Mouse (Mus musculus): ENCODE measurements around the gene Cst8.

DNA sequence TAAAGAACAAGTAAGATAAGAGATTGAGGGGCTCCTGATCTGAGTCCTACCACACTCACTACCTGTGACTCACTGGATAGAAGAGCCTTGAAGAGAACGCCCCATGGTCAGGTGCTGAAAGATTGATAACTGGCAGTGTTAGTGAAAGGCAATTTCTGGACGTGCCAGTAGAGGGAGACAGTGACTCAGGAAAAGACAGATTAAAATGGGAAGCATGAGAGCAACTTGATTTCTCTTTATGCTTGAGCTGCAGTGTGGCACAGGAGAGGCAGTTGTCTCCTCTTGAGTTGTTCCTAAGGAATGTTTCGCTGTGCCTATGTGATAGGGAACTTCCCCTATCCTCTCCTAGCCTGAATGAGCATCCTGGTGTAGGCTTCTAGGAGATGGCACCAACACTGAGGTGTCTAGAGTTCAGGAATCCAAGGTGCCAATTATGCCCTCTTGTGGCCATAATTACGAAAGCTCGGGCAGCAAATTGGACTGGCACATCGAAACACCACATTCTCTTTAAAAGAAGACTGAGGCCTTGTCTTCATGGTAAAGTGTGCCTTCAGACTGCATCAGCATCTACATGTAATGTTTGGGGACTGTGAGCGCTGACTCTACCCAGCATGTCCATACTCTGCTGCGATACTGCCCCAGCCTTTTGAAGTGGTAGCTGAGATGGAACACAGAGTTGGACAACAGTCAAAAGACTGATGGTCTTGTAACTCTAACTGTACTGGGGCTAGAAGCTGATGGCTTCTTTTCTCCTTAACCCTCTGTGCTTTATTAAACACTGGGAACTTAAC, 52.7 kb downstream of the Cst8 start:
- TF ChIP-seq EP300 (IDR thresholded peaks at IDR 0.05; ENCODE audit: low read depth), result no peak
- TF ChIP-seq CTCF (IDR thresholded peaks at IDR 0.05; ENCODE audit: low read depth), result peak; percentile 76
